Mouse (Mus musculus) hindbrain, postnatal 0 days (tissue): Measurements from ENCODE around the gene Cpsf3. TPM values are rescaled to one million over a fixed set of nuclear protein-coding genes. Genes with fewer than 3 reads are reported as not detected.

Source experiments
- ATAC-seq: fragments of 200-750 bp; cut with Nextera tagmentation; 2 replicates; pipeline ENCODE4 v1.8.0; 2017; ENCODE audit warnings: mild to moderate bottlenecking, moderate TSS enrichment, moderate library complexity
- DNase-seq: peaks from one replicate; pipeline ENCODE4 v3.0.0-alpha.2; 2015; ENCODE audit warnings: low spot score
- H3K27ac ChIP-seq: fragments of 300-500 bp; sonication (generic); 2 replicates; pipeline ENCODE4 v1.5.1; 2014; ENCODE audit warnings: mild to moderate bottlenecking
- H3K27me3 ChIP-seq: fragments of 300-500 bp; sonication (generic); 2 replicates; pipeline ENCODE4 v1.6.1; 2014; ENCODE audit warnings: low read length, mixed read lengths; ENCODE audit not compliant: insufficient read depth
- H3K36me3 ChIP-seq: fragments of 300-500 bp; sonication (generic); 2 replicates; pipeline ENCODE4 v1.6.1; 2014; ENCODE audit warnings: low read length, mixed read lengths; ENCODE audit not compliant: insufficient read depth
- H3K4me1 ChIP-seq: fragments of 300-500 bp; sonication (generic); 2 replicates; pipeline ENCODE4 v1.6.1; 2014; ENCODE audit warnings: antibody characterized with exemption, low read length, mixed read lengths; ENCODE audit not compliant: insufficient read depth
- H3K4me2 ChIP-seq: fragments of 300-500 bp; sonication (generic); 2 replicates; pipeline ENCODE4 v1.6.1; 2014; ENCODE audit warnings: low read depth, mild to moderate bottlenecking, low read length, moderate library complexity, mixed read lengths
- H3K4me3 ChIP-seq: fragments of 300-500 bp; sonication (generic); 2 replicates; pipeline ENCODE4 v1.5.1; 2014; ENCODE audit warnings: low read length
- H3K9ac ChIP-seq: fragments of 300-500 bp; sonication (generic); replicated peaks from 2 replicates; pipeline ENCODE4 v1.6.1; 2014; ENCODE audit warnings: mild to moderate bottlenecking, low read length, moderate library complexity, mixed read lengths
- H3K9me3 ChIP-seq: fragments of 300-500 bp; sonication (generic); 2 replicates; pipeline ENCODE4 v1.6.1; 2016; ENCODE audit warnings: low read length, mixed read lengths
- CTCF ChIP-seq: IDR thresholded peaks from 2 replicates; pipeline ENCODE4 v1.5.1; 2016; ENCODE audit warnings: antibody characterized with exemption, control low read depth, low read depth
- WGBS: fragments of 180-500 bp; shearing (Covaris S2); extraction: QIAGEN DNeasy Blood & Tissue Kit; methylation state at CpG from one replicate; pipeline ENCODE4 v1.1.7; 2014; 5-methylcytosine and 5-hydroxymethylcytosine counted together
- polyA plus RNA-seq: library from polyadenylated mRNA; unstranded; fragments of >200 nt; fragmentation: Nextera tagmentation; extraction: Ambion mirVana; gene quantifications from 2 replicates; pipeline ENCODE4 v1.2.1, GENCODE M21; 2015
- total RNA-seq: library from RNA; depleted of rRNA; stranded (reverse); fragments of >200 nt; gene quantifications from 2 replicates; pipeline ENCODE4 v1.2.3, GENCODE M21; 2014

The Cpsf3 gene
- total and polyA plus RNA-seq, 2 experiments from 2014 or later: 41.7 to 69.7 TPM

DNA sequence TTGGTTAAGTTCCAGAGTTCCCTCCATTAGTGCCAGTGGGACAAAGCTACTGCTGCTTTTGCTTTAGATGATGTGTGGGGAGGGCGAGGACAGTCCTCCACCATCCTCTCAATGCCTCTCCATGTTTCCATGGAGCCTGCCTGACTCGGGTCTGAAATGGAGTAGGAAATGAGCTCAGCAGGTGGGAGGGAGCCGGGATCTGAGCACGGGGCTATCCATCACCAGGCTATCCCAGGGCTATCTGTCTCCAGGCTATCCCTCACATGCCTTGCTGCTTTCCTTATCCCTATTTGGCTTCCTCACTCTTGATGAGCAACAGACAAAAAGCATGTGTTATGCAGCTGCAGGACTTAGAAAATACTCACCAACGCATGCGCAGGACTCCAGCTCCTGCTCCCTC is 46.5 kb downstream of the Cpsf3 start:
- H3K27ac ChIP-seq: no peak overlapping the region
- no peak overlapping the region for H3K4me3 ChIP-seq
- 68% methylated on average over 6 of the region's 6 CpGs for WGBS
- H3K9ac ChIP-seq: no peak overlapping the region
- H3K9me3 ChIP-seq: no peaks in the 10 kb centered on the region
- no peak overlapping the region for H3K4me2 ChIP-seq
- no peaks in the 10 kb centered on the region for H3K27me3 ChIP-seq
- ATAC-seq: no peak
- H3K4me1 ChIP-seq: no peaks in the 10 kb centered on the region
- peaks cover 22% of the 10 kb centered on the region for H3K36me3 ChIP-seq
- TF ChIP-seq CTCF: no peak
- DNase-seq: no peak

DNA sequence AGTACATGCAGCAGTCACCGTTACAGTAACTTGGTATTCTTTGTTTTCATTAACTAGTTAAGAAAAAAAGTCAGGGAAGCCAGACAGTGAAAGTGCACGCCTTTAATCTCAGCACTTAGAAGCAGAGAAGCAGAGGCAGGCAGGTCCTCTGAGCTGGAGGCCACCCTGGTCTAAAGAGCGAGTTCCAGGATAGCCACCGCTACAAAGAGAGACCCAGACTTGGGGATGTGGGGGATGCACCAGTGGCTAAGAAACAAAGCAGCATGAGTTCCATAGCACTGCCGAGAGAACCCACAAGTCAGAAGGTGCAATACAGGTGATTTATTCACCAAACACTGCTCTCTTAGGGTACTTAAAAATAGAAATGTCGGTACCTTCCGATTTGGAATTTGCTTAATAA is 47.8 kb downstream of the Cpsf3 start:
- no peak for DNase-seq
- no peak for ATAC-seq
- no peaks in the 10 kb centered on the region for H3K27me3 ChIP-seq
- H3K27ac ChIP-seq: no peak overlapping the region
- H3K4me2 ChIP-seq: no peak overlapping the region
- no peak overlapping the region for H3K9ac ChIP-seq
- no peak for TF ChIP-seq CTCF
- H3K4me3 ChIP-seq: no peak overlapping the region
- WGBS: 97% methylated on average over 7 of the region's 7 CpGs
- no peaks in the 10 kb centered on the region for H3K9me3 ChIP-seq
- H3K4me1 ChIP-seq: no peaks in the 10 kb centered on the region
- H3K36me3 ChIP-seq: peaks cover 17% of the 10 kb centered on the region

DNA sequence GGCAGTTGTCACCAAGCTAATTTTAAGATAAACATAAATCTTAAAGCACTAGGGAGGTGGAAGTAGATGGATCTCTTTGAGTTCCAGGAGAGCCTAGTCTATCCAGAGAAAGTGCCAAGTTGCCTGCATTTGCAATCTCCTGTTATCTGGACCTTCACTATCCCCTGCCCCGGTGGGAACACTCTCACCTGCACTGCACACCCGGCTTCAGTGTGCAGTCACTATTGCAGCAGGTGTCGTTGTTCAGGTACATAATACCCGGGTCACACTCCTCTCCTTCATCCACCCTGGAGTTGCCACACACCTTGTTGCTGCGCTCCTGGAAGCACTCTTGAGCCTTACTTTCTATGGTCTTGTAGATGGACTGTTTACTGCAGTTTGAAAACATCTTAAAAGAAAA is 48.6 kb downstream of the Cpsf3 start:
- no peak overlapping the region for H3K9ac ChIP-seq
- no peaks in the 10 kb centered on the region for H3K9me3 ChIP-seq
- DNase-seq (no peak), ATAC-seq (no peak)
- no peak for TF ChIP-seq CTCF
- H3K27me3 ChIP-seq: no peaks in the 10 kb centered on the region
- H3K4me2 ChIP-seq: no peak overlapping the region
- H3K27ac ChIP-seq: no peak overlapping the region
- no peak overlapping the region for H3K4me3 ChIP-seq
- no peaks in the 10 kb centered on the region for H3K4me1 ChIP-seq
- 97% methylated on average over 5 of the region's 5 CpGs for WGBS
- peaks cover 19% of the 10 kb centered on the region for H3K36me3 ChIP-seq

DNA sequence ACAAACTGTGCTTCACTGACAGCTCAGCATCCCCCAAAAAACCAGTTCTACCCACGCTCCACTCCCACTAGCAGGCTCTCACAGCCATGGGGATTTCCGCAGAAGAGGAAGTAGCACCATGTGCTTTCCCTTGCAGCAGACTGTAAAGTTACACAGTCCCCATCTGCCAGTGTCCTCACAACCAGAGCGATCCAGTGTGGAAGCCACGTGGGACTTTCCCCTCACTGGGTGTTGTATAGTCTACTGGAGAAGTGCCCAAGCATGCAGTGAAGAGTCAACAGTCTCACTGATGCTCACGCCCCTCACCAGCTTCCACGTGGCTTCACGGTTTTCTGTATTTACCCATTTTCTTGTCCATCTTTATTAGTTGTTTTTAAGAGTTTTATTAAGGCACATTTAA is 50.7 kb downstream of the Cpsf3 start:
- TF ChIP-seq CTCF: no peak
- Histone ChIP-seq H3K4me1 (no peaks in the 10 kb centered on the region), H3K36me3 (peaks cover 28% of the 10 kb centered on the region; the same call in 1 of the 2 replicates), H3K9ac (no peak overlapping the region), H3K9me3 (no peaks in the 10 kb centered on the region), H3K4me3 (no peak overlapping the region), H3K27me3 (no peaks in the 10 kb centered on the region), H3K4me2 (no peak overlapping the region), H3K27ac (no peak overlapping the region)
- WGBS: 86% methylated on average over 7 of the region's 7 CpGs
- DNase-seq (no peak), ATAC-seq (no peak)

DNA sequence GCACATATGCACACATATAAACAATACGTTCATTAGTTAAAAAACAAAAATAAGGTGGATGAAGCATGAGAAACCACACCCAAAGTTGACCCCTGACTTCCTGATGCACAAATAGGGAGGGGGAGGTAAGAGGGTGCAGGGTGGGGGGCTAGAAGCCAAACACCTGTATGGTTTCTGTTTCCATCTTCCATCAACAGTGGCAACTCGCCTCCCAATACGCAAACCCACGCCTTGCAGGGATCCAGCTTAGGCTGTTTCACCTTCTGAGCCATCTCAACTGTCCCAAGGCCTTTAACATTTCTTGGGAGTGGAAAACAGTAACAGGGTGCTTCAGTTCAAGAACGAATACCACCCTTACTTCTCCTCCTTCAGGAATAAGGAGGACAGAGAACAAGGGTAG is 52.0 kb downstream of the Cpsf3 start:
- H3K36me3 ChIP-seq: peaks cover 26% of the 10 kb centered on the region; the same call in 1 of the 2 replicates
- no peak overlapping the region for H3K4me3 ChIP-seq
- H3K4me2 ChIP-seq: no peak overlapping the region
- ATAC-seq (no peak), DNase-seq (no peak)
- 94% methylated on average over 5 of the region's 5 CpGs for WGBS
- H3K4me1 ChIP-seq: no peaks in the 10 kb centered on the region
- no peaks in the 10 kb centered on the region for H3K9me3 ChIP-seq
- H3K27me3 ChIP-seq: no peaks in the 10 kb centered on the region
- no peak overlapping the region for H3K9ac ChIP-seq
- TF ChIP-seq CTCF: no peak
- no peak overlapping the region for H3K27ac ChIP-seq

DNA sequence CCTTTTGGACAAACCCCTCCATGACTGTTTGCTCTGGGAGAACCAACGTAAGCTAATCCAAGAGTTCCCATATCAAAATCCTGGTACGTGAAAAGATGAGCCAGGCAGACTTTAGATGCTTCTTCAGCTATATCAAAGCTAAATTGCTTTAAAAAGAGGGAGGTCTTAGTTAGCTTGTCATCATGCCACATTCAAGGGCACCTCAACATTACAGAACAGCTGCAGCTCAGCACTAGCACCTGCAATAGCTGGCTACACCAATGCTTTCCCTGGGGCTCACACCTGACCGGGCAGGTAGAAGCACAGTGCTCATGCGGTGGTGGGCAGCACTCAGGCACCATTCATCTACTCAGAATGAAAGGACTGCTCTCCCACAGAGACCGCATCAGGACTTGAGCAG is 55.5 kb downstream of the Cpsf3 start:
- peaks cover 28% of the 10 kb centered on the region; the same call in 1 of the 2 replicates for H3K36me3 ChIP-seq
- no peak overlapping the region for H3K27ac ChIP-seq
- H3K4me1 ChIP-seq: no peaks in the 10 kb centered on the region
- no peak overlapping the region for H3K4me3 ChIP-seq
- no peak for ATAC-seq
- no peaks in the 10 kb centered on the region for H3K27me3 ChIP-seq
- 93% methylated on average over 5 of the region's 5 CpGs for WGBS
- H3K9ac ChIP-seq: no peak overlapping the region
- H3K9me3 ChIP-seq: no peaks in the 10 kb centered on the region
- DNase-seq: no peak
- no peak for TF ChIP-seq CTCF
- no peak overlapping the region for H3K4me2 ChIP-seq

DNA sequence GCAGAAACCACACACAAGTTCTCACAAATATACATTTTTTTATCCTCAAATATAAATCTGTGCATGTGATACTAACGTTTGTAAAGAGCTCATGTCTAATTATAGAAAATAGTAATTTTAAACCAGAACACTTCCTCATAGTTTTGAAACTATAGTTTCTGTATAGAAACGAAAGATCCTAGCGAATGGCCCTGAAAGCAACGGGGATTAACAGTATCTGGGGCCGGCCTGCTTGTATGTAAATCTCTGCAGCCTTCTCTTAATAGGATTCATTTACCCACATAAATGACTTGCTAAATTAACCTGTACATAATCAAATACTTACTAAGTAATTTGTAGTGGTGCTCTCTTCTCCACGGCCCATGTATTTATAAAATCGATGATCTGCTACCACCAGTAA is 61.8 kb downstream of the Cpsf3 start:
- Histone ChIP-seq H3K9me3 (0 out of 2 replicates have a peak, but pooled peaks cover 3% of the 10 kb centered on the region), H3K4me3 (no peak overlapping the region), H3K27ac (no peak overlapping the region), H3K9ac (no peak overlapping the region), H3K27me3 (no peaks in the 10 kb centered on the region), H3K36me3 (peaks cover 13% of the 10 kb centered on the region; the same call in 1 of the 2 replicates), H3K4me1 (no peaks in the 10 kb centered on the region), H3K4me2 (no peak overlapping the region)
- no peak for DNase-seq
- WGBS: 85% methylated on average over 7 of the region's 7 CpGs
- ATAC-seq: no peak
- TF ChIP-seq CTCF: no peak
